Mouse (Mus musculus) induced T-regulatory cell, adult 2 months (primary cell): ENCODE results near the gene Hist1h2bn.

Experiments
- DNase-seq: peaks from one replicate; pipeline ENCODE4 v3.0.0-alpha.2; 2012; ENCODE audit warnings: low read depth

The Hist1h2bn gene

GRCm38 (mm10) chr13:21753524-21754285, at the start of gene Hist1h2bn, which contains the start of gene Hist1h2ak:
Gene Hist1h2bn (plus strand): TSS chr13:21754123.
Gene Hist1h2ak (minus strand): TSS chr13:21753827.
- DNase-seq = peak; percentile 94

- no peak for DNase-seq
Observed at GRCm38 (mm10) chr13:21706669-21707068, 47.3 kb upstream of the Hist1h2bn start.

DNA sequence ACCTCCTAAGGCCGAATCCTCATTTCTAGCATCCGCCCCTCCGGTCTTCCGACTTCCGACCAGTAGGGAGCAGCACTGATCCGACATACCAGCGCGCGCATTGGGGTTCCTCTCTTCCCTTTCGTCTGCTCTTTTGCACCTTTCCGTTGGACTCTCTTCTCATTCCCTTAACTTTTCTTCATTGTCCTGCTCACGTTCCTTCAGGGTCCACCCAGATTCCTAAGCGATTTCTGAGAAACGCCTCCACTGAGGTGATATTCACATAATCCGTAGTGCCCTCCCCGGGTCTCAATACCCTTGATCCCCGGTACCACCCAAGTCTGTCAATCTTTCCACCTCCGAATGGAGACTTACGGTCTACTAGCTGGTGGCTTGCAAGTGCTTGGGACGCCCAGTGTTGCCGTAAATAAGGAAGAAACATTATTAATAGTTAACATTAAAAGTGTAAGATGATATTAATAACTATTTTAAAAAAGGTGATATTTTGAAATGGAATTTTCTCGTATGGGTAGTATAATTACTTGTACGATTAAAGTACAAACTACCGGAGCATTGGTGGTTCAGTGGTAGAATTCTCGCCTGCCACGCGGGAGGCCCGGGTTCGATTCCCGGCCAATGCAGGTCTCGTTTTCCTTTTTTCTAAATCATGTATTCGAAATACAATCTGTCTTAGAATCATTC, 43.8 kb upstream of the Hist1h2bn start:
- DNase-seq = peak; percentile 94

DNA sequence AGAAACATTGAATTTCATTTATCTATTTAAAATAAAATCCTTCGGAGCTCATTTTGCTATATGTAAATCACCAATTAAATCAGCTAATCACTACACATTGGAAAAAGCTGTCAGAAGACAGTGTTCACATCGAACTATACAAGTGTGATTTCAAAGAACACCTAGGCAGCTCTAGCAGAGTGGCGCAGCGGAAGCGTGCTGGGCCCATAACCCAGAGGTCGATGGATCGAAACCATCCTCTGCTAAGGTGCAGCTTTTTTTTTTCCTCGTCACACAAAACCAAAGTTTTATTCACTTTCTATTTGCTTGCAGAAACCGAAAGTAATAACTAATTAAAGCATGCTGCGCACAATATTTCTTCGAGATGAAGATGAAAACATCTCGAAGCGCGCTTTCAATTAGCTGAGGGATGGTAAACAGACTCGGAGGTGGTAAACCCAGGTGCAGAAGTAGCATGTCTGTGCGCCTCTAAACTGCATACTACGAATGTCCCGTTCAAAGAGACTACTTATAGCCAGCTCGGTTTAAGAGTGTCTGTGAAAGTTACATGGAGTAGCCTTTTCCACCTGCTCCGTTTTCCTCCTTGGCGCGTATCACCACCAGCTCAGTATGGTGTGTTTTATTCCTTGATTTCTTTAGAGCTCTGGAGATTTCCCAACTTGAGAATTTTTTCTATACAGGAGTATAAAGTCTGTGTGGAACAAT, 43.0 kb upstream of the Hist1h2bn start:
- peak; percentile 93 for DNase-seq

DNA sequence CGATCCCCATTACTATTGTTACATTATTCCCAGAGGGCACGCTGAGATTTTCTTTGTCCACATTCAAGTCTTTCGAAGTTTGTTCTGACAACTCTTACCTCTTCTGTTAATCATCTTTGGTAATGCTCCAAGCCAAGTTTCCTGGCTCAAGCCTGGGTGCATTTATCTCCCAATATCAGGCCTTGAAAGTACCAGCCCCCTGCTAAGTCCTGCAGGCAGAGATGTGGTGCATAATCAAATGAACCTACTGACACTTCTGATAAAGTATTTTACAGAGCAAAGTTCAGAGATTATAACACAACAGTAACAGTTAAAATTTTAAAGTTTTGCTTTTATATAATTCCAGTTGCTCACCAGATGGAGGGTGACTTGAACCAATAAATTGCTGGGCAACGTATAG, 42.2 kb upstream of the Hist1h2bn start:
- no peak for DNase-seq

GRCm38 (mm10) chr13:21714725-21715124, 39.2 kb upstream of the Hist1h2bn start:
- peak; percentile 90 for DNase-seq

DNA sequence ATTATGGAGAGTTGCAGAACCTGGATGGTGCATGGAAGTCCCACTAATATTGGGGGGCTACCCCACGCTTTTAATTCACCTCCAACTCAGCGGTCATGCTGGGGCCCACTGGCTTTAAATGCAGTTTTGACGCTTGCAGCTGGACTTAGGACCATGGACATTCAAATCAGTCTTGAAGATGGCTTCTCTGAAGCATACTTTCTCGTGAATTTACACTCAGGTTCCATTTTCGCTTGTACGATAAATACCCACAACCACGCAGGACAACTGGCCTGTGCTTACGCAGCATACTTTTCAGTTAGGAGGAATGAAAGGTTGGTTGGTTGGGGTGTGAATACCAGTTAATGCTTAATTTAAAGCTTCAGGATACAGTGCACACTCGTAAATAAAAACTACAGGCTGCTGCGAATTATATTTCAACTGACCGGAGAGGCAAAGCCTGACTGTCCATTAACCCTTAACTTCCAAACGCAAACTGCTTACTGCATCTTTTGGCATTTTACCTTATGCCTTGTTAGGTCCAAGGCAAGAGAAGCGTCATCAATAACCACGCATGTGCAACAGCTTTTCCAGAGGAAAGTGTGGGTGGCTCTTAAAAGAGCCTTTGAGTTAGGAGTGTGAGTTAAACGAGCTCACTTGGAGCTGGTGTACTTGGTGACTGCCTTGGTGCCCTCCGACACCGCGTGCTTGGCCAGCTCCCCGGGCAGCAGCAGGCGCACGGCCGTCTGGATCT, 38.6 kb upstream of the Hist1h2bn start:
- peak; percentile 73 for DNase-seq

- DNase-seq = peak; percentile 95
Observed at GRCm38 (mm10) chr13:21715864-21716539, 37.9 kb upstream of the Hist1h2bn start, which contains the start of the genes Hist1h2bl and Hist1h2ai. Gene Hist1h2bl (minus strand): TSS chr13:21716143. Gene Hist1h2ai (plus strand): TSS chr13:21716422.

- DNase-seq = peak; percentile 78
Observed at GRCm38 (mm10) chr13:21716540-21717391, 37.2 kb upstream of the Hist1h2bn start.

- peak; percentile 95 for DNase-seq
Observed at GRCm38 (mm10) chr13:21717397-21718357, 36.2 kb upstream of the Hist1h2bn start, which contains the start of gene Hist1h3h. Gene Hist1h3h (plus strand): TSS chr13:21717659.

DNA sequence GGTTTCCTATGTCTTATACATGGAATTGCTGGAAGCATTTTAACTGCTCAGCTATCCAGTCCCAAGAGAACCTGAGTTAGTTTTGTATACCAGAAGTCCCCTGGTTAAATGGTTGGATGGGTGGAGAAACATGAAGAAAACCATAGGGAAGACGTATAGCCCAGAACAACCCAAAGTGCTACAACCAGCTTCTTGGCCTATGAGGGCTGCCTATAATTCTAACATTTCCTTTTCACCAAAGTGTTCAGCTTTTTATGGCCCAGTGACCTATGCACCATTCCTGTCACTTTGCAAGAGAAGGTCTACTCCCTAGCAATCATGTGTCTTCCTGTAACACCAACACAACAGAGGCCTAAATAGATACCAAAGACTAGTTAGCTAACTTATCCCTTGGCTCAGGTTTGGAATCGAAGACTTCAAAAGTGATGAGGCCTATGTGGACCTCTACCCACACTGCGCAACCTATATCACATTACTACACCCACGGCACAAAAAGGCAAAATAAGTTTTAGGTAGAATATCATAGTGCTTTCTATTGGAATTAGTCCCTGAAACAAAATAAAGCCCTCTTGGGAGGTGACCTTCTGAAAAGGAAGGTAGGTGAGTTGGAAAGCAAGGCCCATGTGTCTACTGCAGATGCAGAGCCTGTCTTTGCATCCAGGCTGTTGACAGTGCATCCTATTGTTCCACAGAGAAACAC, 35.4 kb upstream of the Hist1h2bn start:
- peak; percentile 44 for DNase-seq

DNA sequence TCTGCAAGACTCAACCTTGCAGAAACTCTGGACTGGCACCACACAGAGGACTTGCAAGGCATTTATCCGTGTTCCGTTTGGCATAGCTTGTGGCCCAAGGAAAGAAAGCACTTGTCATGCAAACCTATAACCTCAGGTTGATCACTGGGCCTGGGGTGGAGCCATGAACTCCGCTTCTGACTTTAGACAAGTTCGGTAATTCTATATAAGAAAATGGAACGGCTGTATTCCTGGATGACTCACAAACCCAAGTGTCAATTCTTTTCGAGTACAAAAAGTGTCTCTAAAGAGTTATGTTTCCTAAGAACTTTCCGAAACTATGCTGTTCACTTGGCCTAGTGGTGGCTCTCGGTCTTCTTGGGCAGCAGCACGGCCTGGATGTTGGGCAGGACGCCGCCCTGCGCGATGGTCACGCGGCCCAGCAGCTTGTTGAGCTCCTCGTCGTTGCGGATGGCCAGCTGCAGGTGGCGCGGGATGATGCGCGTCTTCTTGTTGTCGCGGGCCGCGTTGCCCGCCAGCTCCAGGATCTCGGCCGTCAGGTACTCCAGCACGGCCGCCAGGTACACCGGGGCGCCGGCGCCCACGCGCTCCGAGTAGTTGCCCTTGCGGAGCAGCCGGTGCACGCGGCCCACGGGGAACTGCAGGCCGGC, 32.7 kb upstream of the Hist1h2bn start:
- peak; percentile 64 for DNase-seq

- DNase-seq = peak; percentile 94
Observed at GRCm38 (mm10) chr13:21721757-21722372, 32.1 kb upstream of the Hist1h2bn start, which contains the start of gene Hist1h2bm. Gene Hist1h2bm (plus strand): TSS chr13:21722044.

DNA sequence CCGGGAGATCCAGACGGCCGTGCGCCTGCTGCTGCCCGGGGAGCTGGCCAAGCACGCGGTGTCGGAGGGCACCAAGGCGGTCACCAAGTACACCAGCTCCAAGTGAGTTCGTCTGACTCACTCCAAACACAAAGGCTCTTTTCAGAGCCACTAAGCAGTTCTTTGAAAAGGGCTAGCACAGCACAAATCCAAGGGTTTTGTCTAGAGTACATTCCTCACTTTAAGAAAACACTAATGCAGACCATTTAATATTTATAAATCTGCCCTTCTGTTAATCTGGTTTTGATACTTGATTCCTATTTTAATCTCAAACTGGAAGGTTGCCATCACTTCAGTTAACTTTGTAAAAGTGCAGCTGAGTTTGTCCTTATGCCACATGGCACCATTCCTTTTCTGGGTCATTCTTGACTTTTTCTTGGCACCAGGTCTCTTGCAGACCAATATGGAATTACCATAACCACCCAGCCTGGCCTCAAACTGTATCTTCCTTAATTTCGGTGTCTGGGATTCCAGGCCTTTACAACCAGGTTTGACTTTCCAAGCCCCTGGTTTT, 31.5 kb upstream of the Hist1h2bn start:
- peak; percentile 50 for DNase-seq

DNA sequence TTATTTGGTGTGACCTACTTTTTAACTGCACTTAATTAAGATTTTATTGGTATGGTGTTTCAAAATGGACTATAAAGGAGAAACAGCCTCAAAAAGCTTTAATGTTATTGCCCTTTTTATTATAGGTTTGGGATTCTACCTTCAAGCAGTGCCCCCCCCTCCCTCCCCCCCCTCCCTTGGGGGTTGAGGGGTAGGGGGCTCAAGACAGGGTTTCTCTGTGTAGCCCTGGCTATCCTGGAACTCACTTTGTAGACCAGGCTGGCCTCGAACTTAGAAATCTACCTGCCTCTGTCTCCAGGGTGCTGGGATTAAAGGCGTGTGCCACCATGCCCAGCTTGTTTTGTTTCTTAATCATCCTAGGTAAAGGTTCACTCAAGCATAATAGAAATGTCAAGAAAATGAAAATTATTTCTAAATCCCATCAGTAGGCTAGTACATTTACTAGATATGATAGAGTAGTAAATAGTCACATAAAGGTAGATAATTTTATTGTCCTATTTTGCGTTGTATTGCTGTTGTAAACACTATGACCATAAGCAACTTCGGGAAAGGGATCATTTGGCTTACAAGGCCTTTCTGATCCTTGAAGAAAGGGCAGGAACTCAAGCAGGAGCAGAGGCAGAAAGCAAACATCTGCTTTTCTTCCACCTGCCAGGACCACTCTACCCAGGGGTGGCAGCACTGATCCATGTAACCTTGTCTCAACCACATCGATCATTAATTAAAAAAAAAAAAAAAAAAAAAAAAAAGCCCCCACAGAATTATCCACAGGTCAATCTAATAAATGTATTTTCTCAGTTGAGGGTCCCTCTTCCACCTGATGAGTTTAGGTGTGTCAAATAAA, 30.7 kb upstream of the Hist1h2bn start:
- DNase-seq = no peak

DNA sequence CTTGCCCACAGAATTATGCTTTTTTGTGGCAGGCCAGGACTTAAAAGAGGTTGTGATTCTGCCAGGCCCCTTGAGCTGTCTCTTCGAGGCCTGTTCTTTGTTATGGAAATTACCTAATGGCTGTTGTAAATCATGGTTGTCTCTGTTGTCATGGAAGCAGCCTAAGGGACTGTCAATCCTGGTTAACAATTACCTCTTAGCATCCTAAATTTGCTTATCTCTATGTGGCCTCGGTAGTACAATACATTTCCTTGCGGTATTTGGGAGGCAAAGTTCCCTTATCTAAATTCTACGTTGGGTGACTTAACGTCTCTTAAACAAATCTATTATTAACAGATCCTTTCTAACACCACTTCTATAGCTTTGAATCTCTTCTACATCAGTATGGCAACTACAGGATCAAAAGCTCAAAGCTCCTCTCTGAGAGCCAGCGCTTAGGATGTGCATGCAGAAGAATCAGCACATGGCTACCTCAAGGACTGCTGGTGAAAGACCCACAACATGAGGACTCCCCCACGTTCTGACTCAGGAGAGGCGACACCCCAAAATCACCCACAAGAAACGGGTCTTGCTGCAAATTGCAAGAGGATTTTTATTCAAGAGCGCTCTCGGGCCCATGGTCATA, 25.9 kb upstream of the Hist1h2bn start:
- no peak for DNase-seq
